Mouse (Mus musculus) neural tube, postnatal 0 days (tissue): ENCODE measurements around the gene Olfr782. TPM values are rescaled to one million over a fixed set of nuclear protein-coding genes. Genes with fewer than 3 reads are reported as not detected.

ENCODE experiments used
- polyA plus RNA-seq: library from polyadenylated mRNA; unstranded; fragments of >200 nt; fragmentation: Nextera tagmentation; extraction: Ambion mirVana; gene quantifications from 2 replicates; pipeline ENCODE4 v1.2.1, GENCODE M21; 2015

Gene Olfr782
- not detected in 2 replicates for polyA plus RNA-seq

DNA sequence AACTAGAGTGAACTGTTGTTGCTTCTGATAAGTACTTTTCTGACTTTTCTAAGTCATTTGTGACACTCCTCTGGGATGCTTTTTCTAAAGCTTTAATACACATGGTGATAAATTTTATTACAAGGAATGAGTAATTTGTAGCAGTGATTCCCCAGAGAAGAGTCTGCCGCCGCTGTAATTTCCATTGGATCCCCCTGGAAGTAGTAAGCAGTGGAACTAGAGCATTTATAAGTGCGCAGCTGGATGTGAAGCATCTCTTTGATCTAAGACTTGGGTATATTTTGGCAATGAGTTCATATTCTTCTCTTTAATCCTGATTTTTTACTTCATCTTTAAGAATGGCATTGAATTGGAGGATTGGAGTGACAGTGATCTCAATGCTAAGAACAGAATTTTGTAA lies at the start of gene Olfr782:
Gene Olfr782, plus strand, starts transcription at position 301 of the 400 bp plus-strand sequence.

DNA sequence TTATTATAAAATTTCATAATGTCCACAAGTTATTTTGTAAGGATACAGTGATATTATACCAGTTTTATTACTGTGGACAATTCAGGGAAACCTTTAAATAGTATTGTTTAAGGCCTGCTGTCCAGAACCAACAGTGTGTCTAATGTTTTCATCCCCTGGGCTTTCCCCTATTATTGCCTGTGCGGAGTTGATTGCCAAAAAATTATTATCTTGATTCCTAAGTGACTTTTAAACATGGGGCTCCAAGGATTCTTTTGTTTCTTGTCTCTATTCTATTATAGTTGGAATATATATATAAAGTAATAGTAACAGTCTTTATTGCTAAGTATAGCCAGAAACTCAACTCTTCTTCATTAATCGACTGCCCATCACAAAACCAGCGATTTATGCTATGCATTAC lies 30.8 kb upstream of the Olfr782 start, which contains the start of gene Olfr780:
Gene Olfr780, plus strand, starts transcription at position 301 of the 400 bp plus-strand sequence.

DNA sequence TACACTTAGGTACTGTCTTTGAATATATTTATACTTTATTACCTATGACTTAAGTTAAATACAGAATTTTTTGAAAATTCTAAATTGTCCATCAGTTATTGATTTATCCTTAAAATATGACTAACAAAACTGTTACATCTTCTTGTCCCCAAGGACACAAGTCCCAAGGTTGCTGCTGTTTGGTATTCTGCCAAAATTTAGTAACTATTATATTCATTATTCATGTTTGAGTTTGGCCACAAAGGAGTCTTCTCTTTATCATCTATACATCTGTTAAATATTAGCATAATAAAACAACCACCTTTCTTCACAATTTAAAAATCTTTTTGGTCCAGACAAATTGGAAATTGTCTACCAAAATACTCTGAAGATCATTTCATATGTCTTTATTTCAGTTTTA lies 20.1 kb upstream of the Olfr782 start, which contains the start of gene Olfr781:
Gene Olfr781, plus strand, starts transcription at position 301 of the 400 bp plus-strand sequence.

DNA sequence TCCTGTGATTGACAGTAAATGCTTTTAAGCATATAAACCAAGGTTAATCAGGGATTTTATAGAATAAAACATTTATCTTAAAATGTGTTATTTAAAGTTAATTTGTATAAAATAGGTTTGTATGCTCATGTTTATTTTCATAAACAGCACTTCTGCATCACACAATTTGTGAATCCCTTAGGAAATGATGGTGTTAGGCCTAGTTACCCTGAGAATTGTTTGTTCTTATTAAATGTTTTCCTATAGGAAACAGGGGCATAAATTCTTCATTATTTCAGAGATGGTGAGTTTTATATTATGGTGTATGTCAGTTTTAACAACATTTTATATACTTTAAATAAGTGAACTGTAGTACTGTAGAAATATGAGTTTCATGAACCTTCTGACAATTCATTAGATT lies 35.1 kb downstream of the Olfr782 start, which contains the start of gene Olfr784:
Gene Olfr784, plus strand, starts transcription at position 301 of the 400 bp plus-strand sequence.

Other genes starting within 250 kb of the Olfr782 start
- gene Olfr768, start 249.5 kb upstream of the Olfr782 start, polyA plus RNA-seq: not detected in 2 replicates
- gene Olfr769, start 231.0 kb upstream of the Olfr782 start, polyA plus RNA-seq: not detected in 2 replicates
- not detected in 2 replicates for gene Olfr770, start 209.9 kb upstream of the Olfr782 start, polyA plus RNA-seq
- gene Olfr771, start 184.1 kb upstream of the Olfr782 start, polyA plus RNA-seq: not detected in 2 replicates
- gene Olfr772, start 170.9 kb upstream of the Olfr782 start, polyA plus RNA-seq: not detected in 2 replicates
- not detected in 2 replicates for gene Olfr773, start 161.4 kb upstream of the Olfr782 start, polyA plus RNA-seq
- gene Olfr774, start 112.6 kb upstream of the Olfr782 start, polyA plus RNA-seq: not detected in 2 replicates
- not detected in 2 replicates for gene Olfr775, start 100.4 kb upstream of the Olfr782 start, polyA plus RNA-seq
- not detected in 2 replicates for gene Olfr776, start 89.7 kb upstream of the Olfr782 start, polyA plus RNA-seq
- gene Olfr777, start 77.4 kb upstream of the Olfr782 start, polyA plus RNA-seq: not detected in 2 replicates
- gene Olfr780, start 30.7 kb upstream of the Olfr782 start, polyA plus RNA-seq: not detected in 2 replicates
- not detected in 2 replicates for gene Olfr781, start 20.0 kb upstream of the Olfr782 start, polyA plus RNA-seq
- 0.10 and 0.14 TPM in 2 replicates for gene Olfr784, start 35.2 kb downstream of the Olfr782 start, polyA plus RNA-seq
- not detected in 2 replicates for gene Olfr785, start 56.6 kb downstream of the Olfr782 start, polyA plus RNA-seq
- gene Olfr786, start 78.5 kb downstream of the Olfr782 start, polyA plus RNA-seq: not detected in 2 replicates
- not detected in 2 replicates for gene Olfr787, start 113.0 kb downstream of the Olfr782 start, polyA plus RNA-seq
- gene Olfr788, start 122.1 kb downstream of the Olfr782 start, polyA plus RNA-seq: not detected in 2 replicates
- not detected in 2 replicates for gene Olfr789, start 135.9 kb downstream of the Olfr782 start, polyA plus RNA-seq
- gene Olfr790, start 149.6 kb downstream of the Olfr782 start, polyA plus RNA-seq: not detected in 2 replicates
- not detected in 2 replicates for gene Olfr791, start 172.9 kb downstream of the Olfr782 start, polyA plus RNA-seq
- not detected in 2 replicates for gene Olfr792, start 190.3 kb downstream of the Olfr782 start, polyA plus RNA-seq
- gene Olfr794, start 218.8 kb downstream of the Olfr782 start, polyA plus RNA-seq: not detected in 2 replicates